Mouse (Mus musculus) MN1 (cell line): ENCODE measurements around the gene Gm17584.
"Not testable (repeated sequence)": the region's sequence is repeated elsewhere in the genome, so short reads cannot be mapped to it uniquely, and the experiment has no call there.

ENCODE experiments used
- DNase-seq: peaks from one replicate; pipeline ENCODE4 v3.0.0-alpha.2; 2016; ENCODE audit warnings: low spot score

Gm17584 gene

DNA sequence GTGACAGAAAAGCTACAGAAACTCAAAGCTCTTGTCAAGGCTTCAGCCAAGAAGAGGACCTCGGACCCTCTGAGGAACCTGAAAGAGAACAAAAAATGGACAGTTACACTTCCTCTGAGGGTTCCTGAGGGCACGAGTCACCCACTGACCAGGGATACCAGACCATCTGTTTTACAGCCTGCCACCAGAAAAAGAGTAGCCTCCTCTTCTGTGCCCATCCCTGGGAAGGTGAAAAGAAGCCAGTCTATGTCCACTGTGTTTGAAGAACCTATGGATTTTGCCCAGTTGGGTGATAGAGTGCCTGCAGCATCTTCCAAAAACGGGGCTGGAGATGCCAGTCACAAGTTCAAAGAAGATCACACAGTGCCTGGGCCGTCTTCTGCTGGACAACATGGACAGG, at the start of gene Gm17584:
Gm17584 (plus strand) TSS at position 301 of the 400 bp plus-strand sequence.
- DNase-seq, result not testable (repeated sequence)
